Mouse (Mus musculus) lung, postnatal 14 days (tissue): ENCODE data around the gene Gjd3.

Experiments
- DNase-seq: peaks from one replicate; pipeline ENCODE4 v3.0.0; 2021

Gene Gjd3

DNA sequence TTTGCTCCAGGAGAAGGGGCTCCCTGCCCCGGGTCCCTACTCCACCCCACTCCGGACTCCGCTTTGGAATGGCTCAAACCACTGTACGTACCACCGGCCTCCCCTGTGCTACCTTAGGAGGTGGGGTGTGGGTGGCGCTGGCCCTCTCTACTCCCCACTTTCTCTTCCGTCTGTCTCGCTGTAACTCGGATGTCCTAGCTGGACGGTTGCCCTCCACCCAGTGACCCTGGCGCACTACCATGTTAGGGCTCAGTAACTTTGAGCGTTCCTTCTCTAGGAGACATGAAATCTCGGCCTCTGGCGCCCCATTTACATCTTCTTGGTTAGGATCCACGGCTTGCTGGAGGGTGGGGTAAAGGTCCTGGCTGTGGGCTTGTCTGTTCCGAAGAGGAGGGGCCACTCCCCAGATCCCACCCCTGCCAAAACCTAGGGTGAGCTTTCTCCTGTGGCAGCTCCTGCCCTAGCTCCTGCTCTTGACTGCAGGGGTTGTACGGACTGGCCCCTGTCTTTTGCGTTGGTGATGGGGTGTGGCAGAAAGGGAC is 21.7 kb downstream of the Gjd3 start:
- DNase-seq = no peak

DNA sequence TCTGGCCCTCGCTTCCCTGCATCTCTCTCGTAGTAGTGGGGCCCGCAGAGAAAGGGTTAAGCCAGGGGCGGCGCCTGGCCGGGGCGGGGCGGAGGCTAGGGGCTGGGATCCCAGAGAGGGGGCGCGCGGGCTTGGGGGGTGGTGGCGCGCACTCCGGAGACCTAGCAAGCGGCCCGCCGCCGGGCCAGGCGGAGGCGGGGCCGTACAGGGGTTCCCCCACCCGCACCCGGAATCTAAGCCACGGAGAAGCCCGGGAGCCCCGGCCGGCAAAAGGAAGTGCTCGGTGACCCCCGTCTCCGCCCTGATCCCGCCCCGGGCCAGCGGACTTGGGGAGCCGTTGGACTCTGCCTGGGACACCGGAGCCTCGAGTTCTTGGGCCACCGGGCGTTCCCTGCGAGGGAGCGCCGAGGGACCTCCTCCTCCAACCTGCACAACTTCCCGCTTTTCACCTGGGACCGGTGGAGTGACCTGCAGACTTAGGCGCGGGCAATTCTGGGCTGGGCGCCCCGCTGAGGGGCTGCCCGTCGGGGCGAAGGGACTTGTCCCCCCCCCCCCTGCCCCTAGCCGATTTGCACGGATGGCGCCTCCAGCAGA is 22.4 kb downstream of the Gjd3 start:
- peak; percentile 89 for DNase-seq

DNA sequence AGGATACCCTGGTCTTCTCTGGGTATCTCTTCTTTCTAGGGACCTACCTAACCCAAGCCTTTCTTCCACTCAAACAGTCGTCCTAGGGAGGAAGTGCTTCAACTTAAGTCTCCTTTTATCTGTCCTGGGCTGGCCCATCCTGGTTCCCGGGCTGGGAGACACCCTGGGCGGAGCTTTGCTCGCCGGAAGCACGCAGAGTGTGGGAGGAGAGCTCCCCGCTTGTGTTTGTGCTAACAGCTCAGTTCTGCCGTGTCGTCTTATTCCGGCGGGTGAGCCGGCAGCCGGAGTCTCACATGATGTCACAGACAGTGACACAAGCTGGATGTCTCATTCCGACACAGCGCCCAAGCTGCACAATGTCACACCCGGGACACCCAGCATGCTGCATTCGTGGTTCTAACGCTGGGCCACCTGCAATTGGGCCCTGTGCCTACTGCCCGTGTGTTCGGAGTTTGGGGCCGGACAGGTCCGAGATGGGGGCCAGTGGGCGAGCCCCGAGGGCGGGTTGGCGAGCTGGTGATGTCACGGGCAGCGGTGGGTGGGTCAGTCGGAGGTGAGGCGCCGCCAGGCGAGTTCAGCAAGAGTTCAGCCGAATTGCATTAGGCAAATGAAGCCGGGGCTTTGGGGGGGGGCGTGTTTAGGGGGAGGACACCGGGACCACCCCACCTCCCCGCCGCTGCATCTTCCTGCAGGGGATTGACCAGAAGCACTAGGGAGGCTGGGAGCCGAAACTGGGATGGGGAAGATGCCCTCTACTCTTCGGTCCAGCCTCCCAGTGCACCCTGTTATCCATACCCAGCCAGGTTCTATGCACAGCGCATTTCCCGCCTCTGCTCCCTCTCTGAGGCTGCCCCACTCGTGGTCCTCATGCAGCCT is 23.1 kb downstream of the Gjd3 start:
- peak; percentile 89 for DNase-seq

DNA sequence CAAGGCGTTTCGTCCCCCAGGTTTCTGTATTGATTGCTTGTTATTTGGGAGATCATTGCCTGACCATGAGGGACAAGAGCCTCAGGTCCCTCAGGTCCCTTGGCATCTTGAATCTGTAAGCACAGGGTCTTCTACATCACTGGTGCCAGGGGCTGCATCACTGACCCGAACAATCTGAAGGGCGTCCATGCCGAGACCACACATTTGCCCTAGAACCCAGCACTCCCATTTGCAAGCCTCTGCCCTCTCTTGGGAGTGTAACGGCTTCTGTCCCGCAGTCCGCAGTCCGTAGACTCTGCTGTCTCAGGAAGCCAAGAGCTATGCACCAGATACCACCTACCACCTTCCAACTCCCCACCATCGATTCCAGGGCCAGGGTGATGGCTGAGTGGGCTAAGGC is 26.5 kb downstream of the Gjd3 start:
- no peak for DNase-seq

DNA sequence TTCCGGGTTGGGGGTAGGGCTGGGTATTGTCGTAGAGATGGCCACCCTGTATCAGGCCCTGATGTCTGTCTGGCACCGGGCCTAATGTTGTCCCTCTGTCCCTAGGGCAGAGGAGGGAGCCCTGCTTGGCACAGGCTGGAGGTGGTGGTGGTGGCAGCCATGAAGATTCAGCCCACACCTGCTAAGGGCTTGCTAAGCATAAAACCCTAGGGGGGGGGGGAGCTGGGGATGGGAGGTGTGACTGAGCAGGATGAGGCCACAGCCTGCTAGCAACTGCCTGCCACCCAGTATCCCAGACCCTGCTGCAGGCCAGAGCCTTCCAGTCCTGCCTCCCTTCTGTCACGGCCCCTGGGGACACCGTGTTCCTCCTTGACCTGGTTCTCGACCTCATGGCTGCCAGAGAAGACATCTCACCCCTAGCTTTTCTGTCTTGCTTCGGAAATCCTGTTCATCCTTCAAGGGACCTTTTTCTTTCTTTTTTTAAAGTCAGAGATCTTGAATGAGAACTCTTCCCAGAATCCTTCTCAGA is 27.0 kb downstream of the Gjd3 start:
- DNase-seq = no peak

- no peak for DNase-seq
Measured at GRCm38 (mm10) chr11:98954801-98955706, 27.8 kb downstream of the Gjd3 start.

- DNase-seq = peak; percentile 89
Measured at GRCm38 (mm10) chr11:98954373-98954772, 28.4 kb downstream of the Gjd3 start.

- no peak for DNase-seq
Measured at GRCm38 (mm10) chr11:98953835-98954320, 28.9 kb downstream of the Gjd3 start.

GRCm38 (mm10) chr11:98953361-98953760 is 29.5 kb downstream of the Gjd3 start:
- no peak for DNase-seq

DNA sequence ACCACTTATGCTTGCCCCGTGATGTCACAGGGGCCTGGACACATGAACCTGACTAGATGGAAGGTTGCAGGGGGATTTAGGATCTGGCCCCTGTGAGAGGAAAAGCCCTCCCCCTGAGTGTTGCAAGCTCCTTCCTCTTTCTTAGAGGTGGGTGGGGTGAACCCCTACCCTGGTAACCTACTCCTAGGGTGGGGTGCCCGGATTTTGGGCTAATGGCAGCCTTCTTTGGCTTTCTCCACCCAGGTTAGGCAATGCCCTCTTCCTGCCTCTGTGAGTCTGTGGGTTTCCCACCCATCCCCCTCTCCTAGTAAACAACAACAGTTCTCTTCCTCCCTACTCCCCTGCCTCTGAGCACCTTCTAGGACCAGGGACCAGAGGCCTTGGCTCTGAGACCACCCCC is 30.1 kb downstream of the Gjd3 start:
- no peak for DNase-seq

GRCm38 (mm10) chr11:98952111-98952510 is 30.7 kb downstream of the Gjd3 start:
- no peak for DNase-seq

GRCm38 (mm10) chr11:98951026-98951906 is 31.6 kb downstream of the Gjd3 start:
- DNase-seq = peak; percentile 82

GRCm38 (mm10) chr11:98950484-98950883 is 32.3 kb downstream of the Gjd3 start:
- no peak for DNase-seq

DNA sequence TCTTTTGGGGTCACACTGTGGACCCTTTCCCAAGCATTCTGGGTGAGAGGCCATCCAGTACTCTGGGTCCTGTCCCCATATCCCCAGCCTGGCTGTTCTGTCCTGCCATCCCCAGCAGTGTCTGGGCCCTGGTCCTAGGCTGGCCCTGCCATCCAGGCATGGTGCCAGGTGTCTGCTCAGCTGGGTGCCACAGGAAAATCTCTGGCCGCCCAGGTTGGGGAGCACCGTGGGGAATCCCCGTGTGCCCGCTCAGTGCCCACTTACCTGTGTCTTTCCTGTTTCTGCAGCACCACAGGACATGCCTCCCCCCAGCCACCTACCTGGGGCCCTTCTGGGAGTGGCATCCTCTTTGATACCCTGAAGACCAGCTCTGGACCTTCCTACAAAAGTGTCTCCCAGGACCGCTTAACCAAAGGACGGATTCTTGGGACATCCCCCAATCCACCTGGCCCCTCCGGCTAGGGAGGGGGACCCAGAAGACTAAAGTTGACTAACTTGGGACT is 32.8 kb downstream of the Gjd3 start:
- no peak for DNase-seq

- no peak for DNase-seq
Measured at GRCm38 (mm10) chr11:98949242-98949957, 33.4 kb downstream of the Gjd3 start.

GRCm38 (mm10) chr11:98947969-98948569 is 34.7 kb downstream of the Gjd3 start:
- no peak for DNase-seq

- DNase-seq = no peak
Measured at GRCm38 (mm10) chr11:98945605-98945977, 37.2 kb downstream of the Gjd3 start.

DNA sequence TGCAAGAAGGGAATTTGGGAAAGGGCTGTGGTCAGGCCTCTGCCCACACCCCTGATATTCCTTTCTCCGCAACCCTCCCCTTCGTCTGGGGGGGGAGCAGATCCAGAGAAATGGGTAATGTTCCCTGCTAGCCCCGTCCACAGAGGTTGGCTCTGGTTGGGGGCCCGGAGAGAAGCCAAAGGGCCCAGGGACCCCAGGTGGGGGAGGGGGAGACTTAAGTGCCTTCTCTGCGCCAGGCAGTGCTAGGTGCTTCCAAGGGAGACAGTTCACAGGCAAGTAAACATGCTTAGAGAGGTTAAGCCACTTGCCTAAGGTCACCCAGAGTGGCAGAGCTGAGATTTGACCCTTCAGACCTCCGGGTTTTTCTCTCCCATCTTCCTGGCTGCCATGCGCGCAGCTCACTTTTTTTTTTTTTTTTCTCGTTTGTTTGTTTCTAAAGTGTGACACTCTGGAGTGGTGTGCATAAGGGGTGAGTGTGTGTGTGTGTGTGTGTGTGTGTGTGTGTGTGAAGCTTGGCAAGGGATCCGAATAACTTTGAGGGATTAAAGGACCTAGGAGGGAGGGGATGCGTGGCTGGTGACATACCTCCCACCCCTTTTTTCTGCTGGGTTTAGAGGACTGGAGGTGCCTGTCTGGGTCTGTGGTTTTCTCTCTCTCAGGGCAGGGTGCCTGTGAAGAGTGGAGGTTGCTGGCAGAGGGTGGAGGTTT is 37.8 kb downstream of the Gjd3 start:
- DNase-seq = no peak

DNA sequence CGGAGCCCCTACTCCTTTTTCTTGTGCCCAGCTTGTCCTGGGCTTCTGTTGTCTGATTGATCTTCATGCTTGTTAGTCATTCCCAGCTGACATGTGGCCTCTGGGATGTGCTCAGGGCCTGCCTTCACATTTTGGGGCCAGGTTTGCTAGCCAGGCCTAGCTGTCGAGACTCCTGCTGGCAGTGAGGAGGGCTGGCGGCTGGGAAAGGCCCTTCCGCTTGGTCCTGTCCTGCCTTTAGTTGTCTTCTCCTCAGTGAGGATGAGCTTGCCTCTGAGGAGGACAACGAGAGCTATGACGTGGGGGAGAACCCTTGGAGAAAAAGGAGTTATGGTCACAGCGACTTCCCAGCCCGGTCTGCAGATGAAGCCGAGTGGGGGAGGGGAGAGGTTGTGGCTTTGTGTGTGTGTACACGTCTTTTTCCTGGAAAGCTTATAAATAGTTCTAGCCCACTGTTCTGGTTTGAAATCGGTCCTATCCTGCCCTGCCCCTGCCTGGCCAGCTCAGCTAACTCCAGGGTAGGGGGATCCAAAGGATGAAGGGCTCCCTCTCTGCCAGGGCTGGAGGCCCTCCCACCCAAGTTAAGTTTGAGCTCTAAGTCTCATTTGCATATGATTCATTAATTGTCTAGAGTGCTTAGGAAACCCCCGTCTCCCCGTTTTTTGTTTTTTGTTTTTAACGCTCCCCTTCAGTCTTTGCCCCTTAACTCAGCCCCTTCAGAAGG is 38.9 kb downstream of the Gjd3 start:
- peak; percentile 69 for DNase-seq
